Mouse (Mus musculus) CD8-positive naive resting alpha-beta T cell, adult 2 months (primary cell): ENCODE results near the gene Stxbp6.
"Not testable (repeated sequence)": the region's sequence is repeated elsewhere in the genome, so short reads cannot be mapped to it uniquely, and the experiment has no call there.

Experiments
- DNase-seq, 2 experiments: peaks; one replicate each; pipeline ENCODE4 v3.0.0; 2022; ENCODE audit warnings: low read depth in 2 of 2, low spot score in 2 of 2

The Stxbp6 gene

DNA sequence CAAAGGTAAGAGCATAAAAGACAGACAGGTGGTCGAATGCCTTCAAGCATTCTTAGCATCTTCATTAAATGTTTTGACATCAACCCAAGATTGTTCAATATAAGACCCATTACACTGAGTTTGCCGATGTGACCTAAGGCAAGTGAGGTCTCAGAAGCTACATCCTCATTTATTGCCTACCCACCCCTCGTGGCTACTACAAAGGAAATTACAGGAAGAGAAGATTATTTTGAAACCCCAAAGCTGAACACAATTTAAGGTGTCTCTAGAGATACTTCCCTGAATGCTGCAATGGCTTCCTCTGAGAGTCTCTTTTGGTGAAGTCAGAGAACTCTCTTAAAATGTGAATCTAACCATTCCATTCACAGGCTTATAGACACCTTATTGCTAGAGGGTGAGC is 16.5 kb downstream of the Stxbp6 start:
- DNase-seq, result no peak

DNA sequence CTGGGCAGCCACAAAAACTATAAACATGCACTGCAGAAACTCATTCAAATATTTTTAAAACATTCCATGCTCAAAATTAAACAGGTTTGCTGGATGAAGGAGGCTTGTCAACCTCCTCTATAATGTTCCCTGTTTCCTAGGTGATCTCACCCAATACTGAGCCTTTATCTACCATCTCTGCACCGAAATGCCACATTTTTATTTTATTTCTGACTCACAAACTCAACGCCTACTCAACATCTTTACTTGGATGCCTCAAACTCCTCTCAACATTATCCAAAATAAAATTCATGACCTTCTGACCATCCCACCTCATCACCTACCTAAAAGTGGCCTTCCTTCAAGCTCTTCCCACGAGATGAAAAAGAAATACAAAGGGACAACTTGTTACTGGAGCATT is 18.1 kb downstream of the Stxbp6 start:
- DNase-seq, result no peak

DNA sequence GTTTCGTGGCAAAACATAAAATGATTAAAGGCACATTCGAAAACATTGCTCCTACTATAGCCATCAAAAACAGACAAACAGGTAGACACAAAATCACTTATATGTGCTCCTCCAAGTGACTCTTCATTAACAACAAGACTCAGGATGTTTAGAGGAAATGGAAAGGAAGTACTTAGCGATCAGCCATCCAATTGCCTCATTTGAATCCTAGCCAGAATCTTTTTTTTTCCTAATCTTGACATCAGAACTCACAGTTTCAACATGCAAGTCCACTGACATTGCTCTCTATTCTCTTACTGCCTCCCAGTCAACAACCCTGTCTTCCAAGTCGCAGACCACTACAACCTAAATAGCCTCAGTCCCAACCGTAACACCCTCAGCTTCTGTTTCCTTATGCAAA is 21.2 kb downstream of the Stxbp6 start:
- DNase-seq, result no peak

DNA sequence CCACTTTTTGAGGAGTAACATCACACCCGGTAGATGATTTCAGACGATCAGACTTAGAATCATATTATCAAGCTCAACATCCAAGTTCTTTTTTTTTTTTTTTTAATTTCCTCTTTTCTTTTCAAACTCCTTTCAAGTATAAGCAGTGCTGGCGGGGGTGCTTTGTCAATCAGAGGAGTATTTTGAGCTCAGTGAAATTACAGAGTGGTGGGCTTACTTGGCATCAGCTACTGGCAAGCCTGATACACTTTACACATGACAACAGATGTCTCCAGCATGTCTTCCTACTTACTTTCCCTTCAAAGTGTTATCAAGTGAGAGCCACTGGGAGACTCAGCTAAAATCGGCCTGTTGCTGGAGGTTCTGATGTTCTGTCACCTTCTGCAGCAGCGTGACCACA is 21.6 kb downstream of the Stxbp6 start:
- no peak for DNase-seq

DNA sequence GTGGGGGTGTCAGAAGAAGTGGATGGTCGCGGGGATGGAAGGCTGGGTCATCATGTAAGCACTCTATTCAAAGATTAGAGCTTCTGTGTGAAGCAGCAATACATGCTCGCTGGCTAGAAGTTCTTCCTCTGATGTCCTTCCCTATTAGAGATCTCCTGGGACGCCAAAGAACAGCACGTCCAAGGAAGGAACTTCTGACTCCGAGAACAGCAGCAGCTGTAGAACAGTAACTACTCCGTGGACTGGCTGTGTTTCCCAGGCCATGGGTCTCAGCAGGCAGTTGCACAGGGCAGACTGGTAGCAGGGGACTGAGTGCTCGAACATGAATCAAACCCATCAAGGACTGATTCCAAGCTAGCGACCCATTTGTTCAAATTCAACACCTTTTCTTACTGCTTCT is 24.6 kb downstream of the Stxbp6 start:
- DNase-seq, result no peak

DNA sequence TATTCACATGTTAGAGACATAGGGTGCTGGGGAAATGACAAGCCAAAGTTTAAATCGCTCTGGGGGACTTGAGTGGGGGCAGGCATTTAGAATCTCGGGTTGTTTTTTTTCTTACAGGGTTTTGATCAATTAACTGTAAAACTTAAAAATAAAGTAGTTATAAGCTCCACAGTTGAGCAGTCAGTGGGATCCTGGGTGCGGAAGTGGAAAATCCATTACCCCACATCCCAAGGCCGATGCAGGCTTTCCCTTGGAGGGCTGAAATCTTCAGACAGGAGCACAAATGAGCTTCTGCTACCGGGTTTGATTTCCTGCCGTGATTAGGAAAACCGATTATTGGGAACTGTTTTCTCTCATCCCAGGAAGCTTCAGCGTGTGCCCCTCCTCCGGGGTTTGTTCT is 26.8 kb downstream of the Stxbp6 start:
- not testable (repeated sequence) for DNase-seq

DNA sequence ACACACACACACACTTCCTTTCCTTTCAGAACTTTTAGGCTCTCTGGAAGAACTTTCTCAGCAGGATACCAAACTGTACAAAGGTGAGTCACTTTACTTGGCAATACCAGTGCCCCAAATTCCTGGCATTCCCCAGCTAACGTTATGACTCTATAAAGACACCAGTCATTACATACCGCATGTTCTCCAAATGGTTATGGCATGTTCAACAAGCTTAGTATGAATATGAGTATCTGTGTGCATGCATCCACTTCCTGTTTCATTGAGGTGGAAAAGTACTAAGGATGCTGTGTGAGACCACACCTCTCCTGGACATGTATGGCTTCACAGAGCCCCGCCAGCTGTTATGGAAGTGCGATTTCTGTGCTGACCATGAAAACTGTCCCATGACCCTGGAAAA is 27.3 kb downstream of the Stxbp6 start:
- DNase-seq, result no peak

DNA sequence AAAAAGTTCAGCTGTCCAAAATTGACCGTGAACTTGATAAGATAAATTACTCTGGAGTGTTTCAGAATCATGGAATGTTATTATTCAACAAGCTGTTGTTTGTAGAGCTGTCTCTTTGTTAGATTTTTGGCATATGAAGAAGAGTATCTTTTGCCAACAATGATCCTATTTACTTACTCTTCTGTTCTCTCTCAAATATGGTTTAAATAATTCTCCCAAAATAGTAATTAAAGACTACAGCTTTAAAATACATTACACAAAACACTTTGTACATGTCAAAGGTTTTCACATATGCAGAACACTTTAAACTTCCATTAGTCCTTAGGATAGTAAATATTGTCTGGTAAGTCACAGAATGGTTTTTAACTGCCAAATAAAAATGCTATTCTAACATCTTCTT is 29.9 kb downstream of the Stxbp6 start:
- no peak for DNase-seq

DNA sequence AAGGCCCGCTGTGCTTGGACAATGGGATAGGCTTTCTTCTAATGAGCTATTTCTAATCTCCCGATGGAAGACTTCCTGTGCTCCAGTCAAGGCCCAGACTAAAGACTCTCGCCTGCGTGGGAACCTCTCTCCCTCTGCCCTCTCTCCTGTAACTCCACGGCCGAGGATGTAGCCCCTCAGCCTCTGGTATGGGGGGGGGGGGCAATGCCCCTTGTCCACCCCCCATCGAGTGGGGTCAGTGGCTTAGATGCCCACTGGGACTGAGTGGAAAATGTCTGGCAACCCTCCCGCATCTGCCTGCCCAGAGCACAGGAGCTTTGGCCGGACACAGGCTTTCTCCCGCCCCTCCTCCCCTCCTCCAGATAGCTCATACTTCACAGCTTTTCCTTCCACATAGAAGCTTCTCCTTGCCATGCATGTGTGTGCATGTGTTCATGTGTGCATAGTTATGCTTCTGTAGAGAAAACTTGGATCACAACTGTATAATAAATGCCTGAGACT is 31.9 kb downstream of the Stxbp6 start:
- DNase-seq, result no peak

DNA sequence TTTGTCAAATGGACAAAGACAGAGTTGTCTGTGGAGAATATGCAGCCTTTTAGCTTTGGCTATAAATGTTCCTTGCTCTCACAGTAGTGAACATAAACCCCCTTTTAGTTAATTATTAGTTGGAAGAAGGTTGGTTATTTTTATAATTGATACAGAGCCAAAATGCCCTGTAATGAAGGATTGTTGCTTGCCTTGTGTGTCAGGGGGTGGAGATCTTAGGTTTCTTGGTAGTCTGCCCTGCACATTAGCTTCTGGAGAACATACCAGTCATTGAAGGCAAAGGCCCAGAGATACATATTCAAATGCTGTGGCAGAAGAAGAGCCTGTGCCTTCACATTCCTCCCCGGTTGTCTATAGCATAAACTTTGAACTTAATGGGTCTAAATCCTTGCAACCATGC is 37.0 kb downstream of the Stxbp6 start:
- DNase-seq, result no peak

DNA sequence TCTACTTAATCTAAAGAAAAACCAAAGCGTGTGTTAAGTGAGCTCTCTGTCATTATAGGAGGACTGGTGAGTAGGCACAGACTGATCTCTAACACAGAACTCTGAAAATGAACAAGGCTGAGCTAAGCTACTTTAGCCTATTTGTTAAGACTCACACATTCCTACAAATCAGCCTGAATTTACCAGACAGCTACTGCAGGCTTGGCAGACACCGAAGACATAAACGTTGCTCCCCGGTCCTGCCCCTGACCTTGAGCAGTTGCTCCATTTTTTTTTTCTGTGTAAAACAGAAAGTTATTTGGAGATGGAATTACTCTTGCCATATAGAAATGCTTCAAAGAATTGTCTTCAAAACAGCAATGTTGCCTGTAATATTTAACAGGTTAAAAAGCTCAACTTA is 37.4 kb downstream of the Stxbp6 start:
- DNase-seq, result no peak

DNA sequence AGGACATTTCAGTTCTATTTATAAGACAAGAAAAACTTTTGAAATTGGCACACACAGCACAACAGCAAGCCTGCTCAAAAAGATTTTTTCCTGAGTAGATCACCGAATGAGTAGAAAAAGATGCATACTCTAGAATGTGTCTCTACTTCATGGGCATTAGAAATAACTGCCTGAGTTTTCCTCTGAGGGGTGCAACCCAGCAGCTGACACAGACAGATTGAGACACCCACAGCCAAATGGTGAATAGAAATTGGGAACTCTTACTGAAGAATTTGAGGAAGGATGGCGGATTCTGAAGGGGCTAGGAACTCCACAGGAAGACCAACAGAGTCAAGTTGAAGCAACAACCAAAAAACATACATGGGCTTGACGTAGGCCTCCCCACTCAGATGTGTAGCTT is 43.8 kb downstream of the Stxbp6 start:
- DNase-seq, result no peak

DNA sequence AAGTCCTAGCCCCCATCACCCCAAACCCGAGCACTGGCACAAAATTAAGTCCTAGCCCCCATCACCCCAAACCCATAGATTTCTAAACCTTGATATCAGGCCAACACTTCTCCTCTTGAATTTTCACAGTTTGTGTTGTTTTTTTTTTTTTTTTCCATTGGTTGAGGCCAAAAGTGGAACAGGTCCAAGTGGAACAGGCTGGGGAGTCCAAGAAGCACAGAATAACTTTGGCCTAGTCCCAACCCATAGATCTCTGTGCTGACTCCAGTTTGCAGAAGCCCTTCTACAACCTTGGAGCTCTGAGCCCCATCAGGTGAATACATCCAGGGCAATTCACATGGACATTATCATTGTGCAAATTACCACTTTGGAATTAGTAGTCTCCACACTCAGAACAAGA is 48.2 kb downstream of the Stxbp6 start:
- DNase-seq, result no peak

DNA sequence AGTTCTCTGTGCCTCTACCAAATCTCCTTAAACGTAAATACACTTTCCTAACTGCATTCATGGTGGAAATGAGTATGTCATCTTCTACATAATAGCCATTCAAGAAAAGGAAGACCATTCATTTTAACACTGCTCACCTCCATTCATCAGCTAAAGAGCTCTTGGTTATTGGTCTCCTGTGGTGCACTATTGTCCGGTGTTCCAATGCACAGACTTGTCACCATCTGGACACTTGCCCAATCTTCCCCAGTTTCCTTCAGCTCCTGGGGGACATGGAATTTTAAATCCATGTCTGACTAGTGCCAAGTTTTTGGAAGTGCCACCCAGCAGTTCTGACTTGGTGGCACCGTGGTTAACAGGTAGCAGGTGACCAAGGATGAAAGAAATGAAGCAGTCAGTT is 54.5 kb downstream of the Stxbp6 start:
- no peak for DNase-seq

DNA sequence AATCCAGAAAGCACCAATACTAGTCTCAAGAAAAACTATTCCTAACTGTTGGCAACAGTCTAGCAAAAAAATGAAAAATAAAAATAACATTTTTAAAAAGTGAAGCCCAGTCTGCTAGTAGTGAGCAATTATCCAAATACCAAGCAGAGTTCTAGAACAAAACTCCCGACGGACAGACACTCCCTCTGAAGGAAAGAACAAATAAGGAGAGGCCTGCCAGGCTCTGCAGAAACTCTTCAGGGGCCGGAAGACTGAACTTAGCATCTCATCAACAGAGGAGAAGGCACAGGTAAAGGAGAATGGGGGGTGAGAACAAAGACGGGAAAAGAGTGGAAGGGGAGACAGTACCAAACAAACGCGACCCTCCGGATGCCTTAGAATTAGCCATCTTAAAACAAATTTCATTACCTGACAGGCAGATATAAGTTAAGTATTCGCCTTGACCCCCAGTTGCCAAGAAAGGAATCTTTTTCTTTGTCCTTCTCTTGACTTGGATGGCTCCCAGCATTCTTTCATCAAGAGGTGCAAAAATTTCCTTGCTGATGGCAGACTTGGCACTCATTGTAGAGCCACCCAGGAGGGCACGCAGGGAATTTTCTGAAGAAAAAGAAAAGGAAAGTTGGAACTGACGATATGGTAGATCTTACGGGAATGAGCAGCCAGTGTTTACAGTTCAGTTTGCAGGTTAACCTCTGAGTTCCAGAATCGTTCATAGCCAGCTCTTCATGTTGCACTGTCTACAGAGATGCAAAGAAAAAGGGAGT is 55.3 kb downstream of the Stxbp6 start:
- no peak for DNase-seq

DNA sequence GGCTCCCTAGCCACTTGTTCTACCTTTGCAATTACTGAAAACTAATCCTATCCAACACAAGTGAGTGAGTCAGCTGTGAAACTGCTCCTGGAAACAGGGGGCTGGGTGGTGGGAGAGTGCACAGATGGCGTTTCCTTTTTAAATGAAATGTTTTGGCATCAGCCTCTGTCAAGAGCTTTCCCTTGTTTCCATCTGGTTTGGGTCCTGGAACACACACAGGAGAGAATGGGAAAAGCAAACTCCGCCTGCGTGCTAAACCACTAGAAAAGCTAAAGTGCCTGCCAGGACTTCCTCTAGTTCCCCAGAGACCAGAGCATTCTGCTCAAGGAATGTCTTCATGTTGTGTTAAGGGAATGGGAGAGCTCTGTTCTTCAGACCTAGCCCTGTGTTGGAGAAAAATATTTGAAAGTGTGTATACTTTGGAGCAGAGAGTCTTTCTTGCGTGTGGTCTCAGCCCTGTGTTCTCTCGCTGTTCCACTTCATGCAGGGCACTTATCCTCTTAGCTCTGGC is 61.2 kb downstream of the Stxbp6 start:
- DNase-seq, result no peak

DNA sequence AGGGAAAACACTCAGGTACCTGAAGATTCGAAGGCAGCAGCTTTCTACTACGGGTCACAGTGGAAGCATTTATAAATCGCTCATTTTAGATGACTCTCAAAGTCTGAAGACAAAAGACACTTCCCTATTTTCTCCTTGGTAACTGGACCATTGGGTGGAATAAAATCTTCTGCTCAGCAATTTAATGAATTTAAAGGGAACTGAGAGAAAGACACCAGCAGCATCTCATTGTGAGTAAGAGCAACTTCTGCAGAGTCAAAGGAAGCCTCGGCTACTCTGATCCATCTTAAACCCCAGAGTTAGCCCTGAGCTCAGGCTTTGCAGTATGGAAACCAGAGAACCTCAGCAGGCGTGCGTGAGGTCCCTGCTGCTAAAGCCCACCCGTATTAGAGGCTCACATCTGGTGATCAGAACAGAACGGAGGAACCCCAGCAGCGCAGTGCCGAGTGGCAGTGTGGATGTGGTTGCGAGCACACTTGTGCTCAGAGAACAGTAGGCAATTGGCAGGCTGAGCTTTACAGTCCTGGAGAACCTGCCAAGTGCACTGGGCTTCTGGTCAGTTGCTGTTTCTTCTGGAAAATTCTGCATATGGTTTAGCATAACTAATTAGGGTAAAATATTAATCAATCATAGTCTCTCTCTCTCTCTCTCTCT is 62.9 kb downstream of the Stxbp6 start:
- no peak for DNase-seq

DNA sequence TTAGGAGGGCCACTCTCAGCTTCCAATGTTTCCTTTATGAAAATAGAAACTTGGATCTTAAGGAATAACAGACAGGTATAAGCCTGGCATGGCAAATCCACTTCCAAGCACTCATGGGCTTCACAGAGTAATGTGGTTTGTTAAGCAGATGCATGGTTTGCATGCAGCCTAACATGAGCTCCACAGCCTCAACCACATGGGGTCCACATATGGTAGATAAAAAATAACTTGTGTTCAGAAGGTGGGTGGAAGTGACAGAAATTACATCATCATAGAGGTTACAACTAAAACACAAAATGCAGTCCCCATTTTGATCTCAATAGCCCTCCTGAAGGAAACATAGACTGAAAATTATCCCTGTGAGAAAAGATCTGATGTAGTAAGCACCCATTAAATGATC is 63.5 kb downstream of the Stxbp6 start:
- DNase-seq, result no peak

DNA sequence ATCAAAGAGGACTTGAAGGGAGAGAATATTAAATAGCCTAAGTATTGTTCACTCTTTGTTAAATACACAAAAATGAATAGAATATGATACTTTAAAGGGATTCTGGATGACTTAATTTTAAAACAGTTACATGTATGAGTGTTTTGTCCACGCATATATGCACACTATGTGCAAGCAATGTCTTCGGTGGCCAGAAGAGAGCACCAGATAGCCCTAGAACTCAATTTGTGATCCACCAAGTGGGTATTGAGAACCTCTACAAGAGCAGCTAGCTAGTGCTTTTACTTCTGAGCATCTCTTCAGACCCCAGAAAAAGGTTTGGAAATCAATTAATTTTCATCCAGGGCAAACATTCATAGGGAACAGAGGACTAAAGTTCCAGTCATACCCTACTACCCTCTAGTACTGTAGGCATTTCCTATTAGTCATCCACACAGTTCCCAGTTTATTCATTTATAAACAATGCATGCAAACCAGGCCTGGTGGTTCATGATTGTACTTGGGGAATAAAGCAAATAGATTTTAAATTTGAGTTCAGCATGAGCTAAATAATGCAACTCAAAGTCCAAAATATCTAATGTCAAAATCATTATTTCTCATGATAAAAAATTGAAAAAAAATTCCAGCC is 64.4 kb downstream of the Stxbp6 start:
- no peak for DNase-seq

DNA sequence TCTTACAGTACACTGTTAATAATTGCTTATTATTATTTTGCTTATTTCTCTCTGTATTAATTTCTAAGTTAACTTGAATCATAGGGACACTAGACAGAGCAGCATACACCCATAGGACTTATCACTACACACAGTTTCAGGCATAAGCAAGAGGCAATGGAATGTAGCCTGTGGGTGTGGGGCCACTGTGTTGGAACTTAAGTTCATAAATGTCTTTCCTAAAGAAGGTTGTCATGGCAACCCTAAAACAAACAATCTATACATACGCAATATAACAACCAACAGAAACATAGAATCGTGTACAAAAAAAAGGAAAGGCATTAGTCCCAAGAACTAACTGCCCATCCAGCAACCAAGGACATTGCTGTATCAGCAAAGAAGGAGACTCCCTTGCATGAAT is 67.9 kb downstream of the Stxbp6 start:
- DNase-seq, result no peak

DNA sequence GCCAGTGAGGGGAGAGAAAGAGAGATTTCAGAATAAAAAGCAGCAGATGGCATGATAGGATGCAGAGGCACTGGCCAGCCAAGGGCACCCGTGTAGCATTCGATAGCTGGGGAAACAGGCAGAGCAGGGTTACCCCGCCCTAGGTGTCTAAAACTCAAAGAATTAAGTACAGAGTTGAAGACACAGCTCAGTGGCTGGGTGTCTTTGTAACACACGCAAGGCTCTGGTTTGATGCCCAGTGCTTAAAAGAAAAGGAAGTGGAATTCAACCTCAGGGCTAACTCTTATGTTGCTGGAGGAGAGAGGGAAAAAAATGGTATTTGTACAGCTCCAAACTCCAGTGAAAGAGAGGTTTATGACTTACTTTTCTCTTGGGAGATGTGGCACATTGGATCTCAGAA is 68.5 kb downstream of the Stxbp6 start:
- DNase-seq, result no peak

DNA sequence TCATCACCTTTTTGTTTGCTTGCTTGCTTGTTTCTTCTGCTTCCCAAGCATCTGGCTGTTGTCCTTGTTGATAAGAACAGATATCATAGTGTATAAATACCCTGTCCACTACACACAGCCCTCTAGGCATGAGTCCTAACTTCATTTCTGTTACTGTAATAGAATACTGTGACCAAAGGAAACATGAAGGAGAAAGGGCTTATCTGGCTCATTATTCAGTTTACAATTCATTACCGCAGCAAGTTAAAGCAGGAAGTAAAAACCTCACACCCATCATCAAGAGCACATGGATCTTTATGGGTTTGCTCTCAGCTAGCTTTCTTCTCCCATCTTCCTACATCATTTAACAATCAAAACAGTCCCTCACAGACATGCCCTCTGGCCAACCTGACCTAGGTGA is 72.5 kb downstream of the Stxbp6 start:
- no peak for DNase-seq
